Mouse (Mus musculus) Muller cell, postnatal 12 days (primary cell): Measurements from ENCODE around the gene Mtx1.
A peak's percentile ranks its signal among the peaks of the same experiment; 100 is the strongest.

Experiments used
- DNase-seq: peaks from one replicate; pipeline ENCODE4 v3.0.0-alpha.2; 2015; ENCODE audit errors: inconsistent ontology term

Gene Mtx1

GRCm38 (mm10) chr3:89214681-89215411 lies 12.0 kb downstream of the Mtx1 start, which contains the start of gene Thbs3:
Gene Thbs3, plus strand, starts transcription at chr3:89215180.
- peak; percentile 50 for DNase-seq

DNA sequence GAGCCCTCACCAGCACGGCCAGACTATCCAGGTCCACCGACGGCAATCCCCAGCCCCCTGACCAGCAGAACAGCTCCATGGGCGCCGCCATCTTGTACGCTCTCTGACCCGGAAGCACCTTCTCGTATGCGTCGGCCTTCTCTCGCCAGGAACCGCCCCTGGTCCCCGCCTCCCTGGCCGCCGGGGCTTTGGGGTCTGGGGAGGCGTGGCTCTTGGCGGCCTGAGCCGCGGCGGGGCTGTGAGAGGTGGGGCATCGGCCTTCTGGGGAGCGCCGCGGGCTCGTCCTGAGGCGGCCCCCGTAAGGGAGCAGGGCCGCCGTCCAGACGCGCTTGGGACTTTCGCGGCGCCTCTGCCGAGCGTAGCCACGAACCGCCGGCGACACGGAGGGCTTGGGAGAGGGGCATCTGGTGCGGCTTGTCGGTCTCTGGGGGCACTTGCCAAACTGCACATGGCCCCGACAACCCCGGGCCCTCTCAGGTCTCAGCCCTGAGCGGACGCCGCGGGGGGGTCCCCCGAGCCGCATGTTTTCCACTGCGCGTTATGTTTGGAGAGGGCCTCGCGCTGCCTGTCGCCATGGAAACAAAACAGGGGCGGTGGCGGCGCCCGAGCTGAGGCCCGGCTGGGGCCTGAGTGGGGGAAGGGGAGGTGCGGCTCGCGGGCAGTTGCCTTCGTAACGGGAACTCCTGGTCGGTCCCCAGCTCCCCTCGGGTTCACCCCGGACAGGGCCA lies 12.9 kb downstream of the Mtx1 start:
- DNase-seq, result peak; percentile 98

- no peak for DNase-seq
Observed at GRCm38 (mm10) chr3:89210731-89211130, 16.2 kb downstream of the Mtx1 start.

DNA sequence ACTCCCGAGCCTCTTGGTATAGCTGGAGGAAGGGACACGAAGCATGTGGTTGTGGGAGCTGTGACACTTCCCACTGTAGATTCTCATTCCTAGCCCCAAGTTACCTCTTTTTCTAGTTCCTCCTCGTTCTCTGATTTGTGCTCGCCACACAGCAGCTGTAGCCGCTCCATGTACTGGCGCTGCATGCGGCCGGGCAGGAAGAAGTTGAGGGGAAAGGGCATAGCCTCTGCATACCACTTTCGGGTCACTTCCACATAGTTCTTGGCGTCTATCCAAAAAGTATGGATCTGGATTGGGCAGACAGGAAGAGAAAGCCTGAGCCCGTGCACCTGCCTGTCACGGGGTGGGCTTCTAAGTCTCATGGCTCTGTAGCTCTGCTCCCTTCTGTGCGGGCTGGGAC lies 16.7 kb downstream of the Mtx1 start:
- DNase-seq, result no peak

DNA sequence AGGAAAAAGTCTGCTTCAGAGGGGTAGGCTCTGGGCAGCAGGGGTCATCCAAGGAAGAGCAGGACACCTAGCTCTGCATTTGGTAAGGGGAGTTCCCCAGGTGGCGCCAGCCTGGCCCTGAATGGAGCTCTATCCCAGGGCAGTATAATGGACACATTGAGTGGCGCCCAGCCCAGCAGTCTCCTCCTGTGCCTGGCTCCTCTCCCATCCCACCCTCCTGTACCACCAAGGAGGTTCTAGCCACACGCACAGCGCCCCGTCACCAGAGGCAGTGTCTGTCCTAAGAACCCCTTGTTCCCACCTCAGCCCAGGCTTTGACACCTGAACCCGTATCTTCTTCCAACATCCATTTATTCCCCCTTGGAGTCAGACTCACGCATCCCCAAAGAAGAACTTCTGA lies 17.2 kb downstream of the Mtx1 start:
- DNase-seq, result no peak

DNA sequence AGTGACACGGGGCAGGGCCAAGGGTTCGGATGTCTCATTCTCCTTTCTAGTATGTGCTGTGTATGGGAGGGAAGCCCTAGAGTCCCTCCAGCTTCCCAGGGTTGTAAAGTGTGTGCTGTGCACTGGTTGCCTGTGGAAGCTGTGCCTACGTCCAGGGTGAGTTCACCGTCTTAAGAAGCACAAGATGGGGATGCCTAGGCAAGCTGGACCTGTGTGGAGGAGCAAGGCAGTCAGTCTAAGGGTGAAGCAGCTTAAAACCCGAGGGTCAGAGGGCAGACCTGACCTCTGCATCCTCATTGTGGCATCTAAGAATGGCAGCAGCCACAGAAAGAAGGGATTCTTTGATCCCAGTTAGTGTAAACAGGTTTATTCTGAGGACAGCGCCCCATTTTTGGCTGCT lies 18.2 kb downstream of the Mtx1 start:
- no peak for DNase-seq

- DNase-seq, result no peak
Observed at GRCm38 (mm10) chr3:89208075-89208657, 18.7 kb downstream of the Mtx1 start.

DNA sequence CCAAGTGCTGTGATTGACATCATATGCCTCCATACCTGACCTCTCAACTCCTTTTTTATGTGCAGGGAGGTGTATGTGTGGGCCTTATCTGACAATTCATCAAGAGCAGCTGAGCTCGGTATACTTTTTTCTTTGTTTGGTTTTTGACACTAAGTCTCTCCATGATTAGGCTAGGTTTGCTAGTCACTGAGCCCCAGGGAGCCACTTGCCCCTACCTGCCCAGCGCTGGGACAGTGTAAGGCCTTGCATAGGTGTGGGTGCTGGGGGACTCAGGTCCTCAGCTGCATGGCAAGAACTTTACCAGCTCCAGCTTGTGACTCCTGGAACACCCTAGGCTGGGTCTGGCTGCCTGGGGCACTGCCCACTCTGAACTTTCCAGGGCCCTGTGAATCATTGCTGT lies 20.2 kb downstream of the Mtx1 start:
- no peak for DNase-seq

GRCm38 (mm10) chr3:89206079-89206478 lies 20.8 kb downstream of the Mtx1 start:
- DNase-seq, result no peak

DNA sequence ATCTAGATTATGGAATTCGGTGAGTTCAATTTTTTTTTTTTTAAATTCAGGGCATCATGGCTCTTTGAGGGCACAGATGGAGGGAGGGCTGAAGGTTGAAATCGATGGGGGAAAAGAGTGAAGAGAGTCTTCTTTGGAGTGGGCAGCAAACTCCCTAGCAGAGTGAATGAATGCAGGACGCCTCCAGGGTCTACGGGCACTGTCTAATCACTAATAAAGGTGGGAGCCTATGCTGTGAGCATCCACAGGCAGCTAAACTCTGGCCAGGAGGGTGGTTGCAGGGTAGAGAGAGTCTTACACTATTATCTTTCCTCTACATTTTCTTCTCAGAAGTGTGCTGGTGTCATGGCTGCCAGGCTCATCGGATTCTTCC lies 23.8 kb downstream of the Mtx1 start:
- DNase-seq, result no peak

- DNase-seq, result peak; percentile 90
Observed at GRCm38 (mm10) chr3:89202253-89203141, 24.4 kb downstream of the Mtx1 start, which contains the start of gene Gba. Gene Gba, plus strand, starts transcription at chr3:89202928.

GRCm38 (mm10) chr3:89199839-89200238 lies 27.0 kb downstream of the Mtx1 start:
- DNase-seq, result no peak

DNA sequence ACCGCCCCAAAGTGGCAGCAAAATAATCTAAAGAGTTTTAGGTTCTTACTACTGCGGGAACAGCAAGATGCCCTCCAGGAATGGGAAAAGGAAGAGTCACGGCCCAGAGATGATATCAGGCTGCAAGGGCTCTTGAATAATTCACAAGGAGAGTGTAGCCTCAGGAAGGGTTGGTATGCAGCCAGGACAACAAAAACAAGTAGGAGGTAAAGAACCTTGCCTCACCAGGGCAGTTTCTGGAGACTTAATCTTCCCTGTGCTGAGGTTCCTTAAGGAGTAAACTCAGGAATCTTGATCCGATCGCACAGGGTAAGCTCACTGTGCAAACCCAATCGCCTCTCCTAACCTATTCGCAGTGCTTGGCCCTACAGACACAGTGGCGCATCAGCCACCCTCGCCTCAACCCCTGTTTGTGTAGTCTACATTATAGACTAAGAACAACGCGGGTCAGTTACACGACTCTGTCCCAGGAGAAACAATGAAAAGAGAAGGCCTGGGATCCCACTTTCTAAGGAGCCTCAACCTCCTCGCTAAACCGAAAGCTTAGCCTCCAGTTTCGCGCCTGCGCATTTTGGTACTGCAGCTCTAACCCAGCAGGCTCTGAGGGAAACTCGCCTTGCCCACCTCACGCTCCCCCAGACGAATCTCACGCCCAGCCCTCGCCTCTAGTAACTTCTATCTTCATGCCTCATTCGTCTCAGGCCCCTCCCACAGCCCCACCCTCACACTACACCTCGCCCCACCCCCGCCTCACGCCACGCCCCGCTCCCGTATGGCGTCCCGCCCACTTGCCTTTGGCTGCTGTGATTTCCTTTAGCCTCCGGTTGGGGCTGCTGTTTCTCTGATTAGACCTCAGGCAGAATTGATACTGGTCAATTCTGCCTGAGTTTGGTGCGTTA lies 30.7 kb downstream of the Mtx1 start:
- peak; percentile 97 for DNase-seq

- no peak for DNase-seq
Observed at GRCm38 (mm10) chr3:89193853-89194252, 33.0 kb downstream of the Mtx1 start.

DNA sequence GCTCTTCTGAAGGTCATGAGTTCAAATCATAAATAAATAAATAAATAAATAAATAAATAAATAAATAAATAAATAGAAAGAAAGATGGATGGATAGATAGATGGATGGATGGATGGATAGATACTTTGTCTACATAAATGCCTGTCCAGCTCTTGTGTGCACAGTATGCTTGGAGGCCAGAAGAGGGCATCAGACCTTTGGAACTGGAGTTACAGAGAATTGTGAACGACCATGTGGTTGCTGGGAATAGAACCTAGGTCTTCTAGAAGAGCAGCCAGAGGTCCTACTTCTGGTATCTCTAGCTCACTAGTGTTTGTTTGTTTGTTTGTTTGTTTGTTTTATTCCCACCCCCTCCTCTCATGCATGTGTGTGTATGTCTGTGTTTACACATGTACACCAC lies 33.5 kb downstream of the Mtx1 start:
- DNase-seq, result no peak

- DNase-seq, result no peak
Observed at GRCm38 (mm10) chr3:89190436-89190835, 36.5 kb downstream of the Mtx1 start.

GRCm38 (mm10) chr3:89188478-89188875 lies 38.4 kb downstream of the Mtx1 start:
- no peak for DNase-seq

DNA sequence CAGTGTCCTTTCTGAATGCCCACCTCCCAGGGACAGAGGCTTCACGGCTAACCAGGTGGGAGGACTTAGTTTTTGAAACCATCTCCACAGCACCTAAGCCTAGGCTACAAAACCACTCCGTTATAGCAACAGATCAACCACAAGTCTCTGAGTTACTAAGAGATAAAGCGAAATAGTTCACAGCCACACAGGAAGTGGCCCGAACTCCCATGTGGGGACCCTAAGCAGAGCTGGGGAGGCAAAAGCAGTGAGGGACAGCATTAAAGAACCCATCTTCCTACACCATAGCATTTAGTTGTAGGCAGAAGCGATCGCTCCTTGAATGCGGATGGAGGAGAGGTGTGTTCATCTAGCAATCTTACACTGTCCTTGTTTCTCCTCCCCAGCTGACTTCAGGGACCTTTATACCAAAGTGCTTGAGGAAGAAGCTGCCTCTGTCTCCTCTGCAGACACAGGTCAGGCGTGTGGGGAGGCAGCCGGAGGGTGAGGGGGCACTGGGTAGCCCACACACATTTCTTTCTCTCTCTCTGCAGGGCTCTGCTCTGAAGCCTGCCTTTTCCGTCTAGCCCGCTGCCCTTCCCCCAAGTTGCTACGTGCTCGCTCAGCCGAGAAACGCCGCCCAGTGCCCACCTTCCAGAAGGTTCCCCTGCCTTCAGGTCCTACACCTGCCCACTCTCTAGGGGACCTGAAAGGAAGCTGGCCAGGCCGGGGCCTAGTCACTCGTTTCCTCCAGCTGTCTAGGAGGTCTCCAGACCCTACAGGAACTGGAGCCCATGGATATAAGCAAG lies 39.0 kb downstream of the Mtx1 start:
- no peak for DNase-seq

DNA sequence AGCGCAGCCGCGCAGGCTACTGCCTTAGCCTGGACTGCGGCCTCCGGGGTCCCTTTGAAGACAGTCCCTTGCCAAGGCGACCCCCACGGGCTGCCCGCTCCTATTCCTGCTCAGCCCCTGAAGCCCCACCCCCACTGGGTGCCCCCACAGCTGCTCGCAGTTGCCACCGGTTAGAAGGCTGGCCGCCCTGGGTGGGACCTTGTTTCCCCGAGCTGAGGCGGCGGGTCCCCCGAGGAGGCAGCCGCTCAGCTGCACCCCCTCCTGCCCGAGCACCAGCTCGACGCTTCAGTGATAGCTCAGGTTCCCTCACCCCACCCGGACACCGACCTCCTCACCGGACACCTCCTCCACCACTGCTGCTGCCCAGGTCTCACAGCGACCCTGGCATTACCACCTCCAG lies 39.7 kb downstream of the Mtx1 start:
- no peak for DNase-seq

- no peak for DNase-seq
Observed at GRCm38 (mm10) chr3:89183959-89184315, 43.0 kb downstream of the Mtx1 start.
